Mouse (Mus musculus): ENCODE measurements around the gene Tox3.

GRCm38 (mm10) chr8:90349709-90350562 is 1.8 kb upstream of the Tox3 start:
- TF ChIP-seq EP300 (IDR thresholded peaks at IDR 0.05; ENCODE audit: insufficient read depth, low read depth, low read length) (no peak), CTCF (IDR thresholded peaks at IDR 0.05) (peak; percentile 65)

Measured in heart, adult 2 months (tissue).